Mouse (Mus musculus) kidney, adult 9 months (tissue): ENCODE measurements at regions not wholly inside any gene's neighbourhood (a gene's known extent, or its start where the extent isn't known, plus 50 kb on each side); places are given as distances from the start of the nearest gene placed in this dataset.
A peak's percentile ranks its signal among the peaks of the same experiment; 100 is the strongest.

Experiments used
- DNase-seq: peaks from one replicate; pipeline ENCODE4 v3.0.0; 2022

DNA sequence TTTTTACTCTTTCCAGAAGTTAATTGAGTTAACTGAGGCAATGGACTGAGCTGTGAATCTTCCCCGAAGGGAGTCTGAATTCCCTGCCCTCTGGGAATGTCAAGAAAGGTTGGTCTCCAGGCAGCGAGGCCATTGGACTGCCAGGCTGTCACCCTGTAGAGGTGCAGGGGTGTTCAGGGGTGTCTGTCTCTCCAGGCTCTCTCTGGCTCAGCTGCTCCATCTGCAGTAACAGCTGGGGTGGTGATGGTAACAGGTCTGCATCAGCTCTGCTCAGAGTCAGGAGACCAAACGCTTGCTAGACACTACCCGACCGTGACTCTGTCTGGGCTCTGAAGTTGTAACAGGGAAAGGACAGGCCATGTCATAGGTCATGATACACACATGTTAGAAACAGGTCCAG lies 154.9 kb downstream of the Rps24 start:
- no peak for DNase-seq

DNA sequence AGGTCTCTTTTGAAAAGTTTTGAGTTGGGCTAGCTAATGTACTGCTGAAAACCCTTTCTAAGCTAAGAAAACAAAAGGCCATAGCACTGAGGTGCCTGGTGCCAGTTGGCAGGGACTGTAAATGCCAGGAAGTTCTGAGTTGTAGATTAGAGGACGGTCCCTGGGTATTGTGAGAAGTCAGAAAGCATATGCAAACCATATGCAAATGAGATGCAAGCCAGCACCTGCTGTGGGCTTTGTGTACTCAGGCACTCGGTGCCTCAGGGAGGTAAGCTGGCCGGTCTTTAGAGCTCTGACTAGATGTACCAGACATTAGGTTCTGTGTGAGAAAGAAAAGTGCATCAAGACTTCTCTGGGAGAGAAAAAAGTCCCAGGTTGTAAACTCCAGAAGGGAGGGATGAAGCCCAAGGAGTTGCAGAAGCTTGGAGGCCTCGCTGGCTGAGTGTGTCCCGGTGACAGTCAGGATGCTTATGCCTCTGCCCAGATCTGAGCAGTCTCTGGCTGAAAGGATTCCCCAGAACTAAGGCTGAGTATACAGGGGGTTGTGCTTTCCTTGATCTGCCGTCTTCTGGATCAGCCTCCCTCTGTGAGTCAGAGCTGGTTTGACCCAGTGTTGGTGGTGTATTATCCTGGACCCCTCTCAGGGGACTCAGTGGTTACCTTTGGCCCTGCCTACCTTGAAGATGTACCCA lies 157.3 kb downstream of the Rps24 start:
- DNase-seq, result no peak

DNA sequence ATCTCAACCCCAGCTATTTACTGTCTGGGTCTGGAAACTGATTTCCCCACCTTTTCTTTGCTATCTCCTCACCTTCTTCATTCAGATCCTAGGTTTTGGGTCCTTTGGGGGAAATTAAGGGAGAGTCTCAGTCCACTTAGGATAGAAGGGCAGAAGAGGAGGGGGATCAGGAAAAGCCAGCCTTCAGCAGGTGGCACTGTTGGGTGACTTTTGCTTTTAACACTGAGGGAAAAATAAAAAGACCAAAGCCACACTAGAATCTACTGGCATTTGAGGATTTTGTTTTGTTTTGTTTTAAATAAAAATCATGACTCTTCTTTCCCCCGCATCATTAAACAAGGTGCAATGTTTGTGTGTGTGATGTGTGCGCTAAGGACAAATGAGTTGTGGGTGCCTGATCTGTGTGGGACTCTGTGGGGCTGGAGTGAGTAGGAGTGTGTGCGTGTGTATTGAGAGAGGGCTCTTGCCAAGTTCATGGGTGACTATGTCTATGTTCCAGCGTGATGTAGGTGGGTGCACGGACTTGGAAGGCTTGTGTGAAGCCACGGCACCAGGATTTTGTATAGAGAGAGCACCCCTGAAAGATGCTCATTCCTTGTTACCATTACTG lies 159.4 kb downstream of the Rps24 start:
- DNase-seq, result peak; percentile 6

DNA sequence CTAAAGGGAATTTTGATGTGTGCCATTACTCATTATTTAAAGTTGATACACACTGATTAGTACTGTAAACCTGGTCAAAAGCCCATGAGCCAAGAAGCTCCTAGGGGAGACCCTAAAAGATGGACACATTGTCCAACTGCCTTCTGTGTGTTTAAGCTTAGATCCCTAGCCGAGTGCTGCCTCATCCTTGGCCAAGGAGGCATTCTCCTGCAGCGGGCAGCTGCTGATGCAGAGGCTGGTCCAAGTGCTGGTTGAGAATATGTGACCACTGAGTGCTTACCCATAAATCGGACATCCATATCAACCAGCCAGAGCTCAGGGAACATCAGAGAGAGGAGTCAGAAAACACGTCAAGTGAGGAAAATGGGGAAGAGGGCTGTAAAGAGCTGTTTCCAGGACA lies 160.8 kb downstream of the Rps24 start:
- DNase-seq, result no peak

DNA sequence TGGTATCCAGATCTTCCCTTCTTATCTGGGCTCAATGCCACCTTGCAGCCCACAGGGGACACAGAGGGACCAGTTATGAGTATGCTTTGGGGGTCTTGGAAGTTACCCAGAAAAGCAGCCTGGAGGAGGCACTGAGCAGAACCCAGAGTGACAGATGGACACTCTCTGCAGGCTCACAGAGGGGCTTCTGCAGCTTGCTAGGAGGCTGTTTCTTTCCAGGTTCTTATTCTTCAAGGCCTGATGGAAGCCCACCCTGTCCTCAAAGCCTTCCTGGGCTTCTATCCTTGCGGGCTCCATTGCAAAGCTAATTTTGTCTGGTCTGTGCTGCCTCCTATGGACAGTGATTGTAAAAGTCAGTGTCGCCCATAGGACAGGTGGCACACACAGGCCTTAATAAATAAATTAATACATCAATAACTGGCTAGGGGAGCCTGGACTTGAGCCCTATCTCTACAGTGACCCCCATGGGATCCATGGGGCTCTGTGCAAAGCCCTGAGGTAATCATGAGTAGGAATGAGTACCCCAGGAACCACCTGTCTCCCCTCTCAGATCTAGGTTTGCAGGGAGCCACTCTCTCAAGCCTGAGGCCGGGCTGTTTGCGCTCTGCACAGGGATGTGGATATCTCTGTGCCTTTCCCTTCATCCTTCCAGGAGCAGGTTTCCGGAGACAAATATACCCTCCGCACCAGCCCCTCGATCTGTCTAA lies 163.4 kb downstream of the Rps24 start:
- DNase-seq, result no peak

DNA sequence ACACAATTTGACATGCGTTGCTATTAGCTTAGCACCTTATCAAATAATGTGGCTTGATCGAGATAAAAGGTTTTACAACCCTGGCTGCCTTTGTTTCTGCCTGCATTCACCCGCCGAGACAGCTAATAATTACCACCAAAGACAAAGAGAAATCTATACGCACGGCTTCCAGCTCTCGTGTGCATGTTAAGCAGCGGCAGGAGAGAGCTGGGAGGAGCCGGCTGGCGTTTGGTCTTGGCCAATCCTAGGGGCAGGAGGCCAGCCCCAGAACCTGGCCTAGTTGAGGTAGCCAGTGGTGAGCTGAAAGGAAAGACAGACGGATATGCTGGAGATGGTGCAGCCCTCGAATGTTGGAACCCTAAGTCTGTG lies 164.0 kb downstream of the Rps24 start:
- no peak for DNase-seq

DNA sequence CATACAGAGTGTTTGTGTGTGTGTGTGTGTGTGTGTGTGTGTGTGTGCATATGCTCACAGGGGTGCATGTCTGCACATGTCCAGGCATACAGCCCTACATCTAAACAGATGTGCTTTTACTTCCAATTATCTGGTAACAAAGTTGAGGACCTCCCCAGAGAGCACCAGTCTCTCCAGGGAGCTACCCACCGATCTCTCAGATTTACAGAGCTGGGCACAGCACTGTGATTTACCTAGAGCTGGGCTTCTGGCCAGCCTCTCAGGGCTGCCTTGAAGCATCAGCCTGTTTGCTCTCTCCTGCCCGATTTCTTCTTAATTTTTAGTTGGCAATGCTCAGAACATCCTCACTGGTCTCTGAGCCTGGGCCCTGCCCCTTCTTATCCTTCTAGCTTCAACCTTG lies 165.7 kb downstream of the Rps24 start:
- no peak for DNase-seq

DNA sequence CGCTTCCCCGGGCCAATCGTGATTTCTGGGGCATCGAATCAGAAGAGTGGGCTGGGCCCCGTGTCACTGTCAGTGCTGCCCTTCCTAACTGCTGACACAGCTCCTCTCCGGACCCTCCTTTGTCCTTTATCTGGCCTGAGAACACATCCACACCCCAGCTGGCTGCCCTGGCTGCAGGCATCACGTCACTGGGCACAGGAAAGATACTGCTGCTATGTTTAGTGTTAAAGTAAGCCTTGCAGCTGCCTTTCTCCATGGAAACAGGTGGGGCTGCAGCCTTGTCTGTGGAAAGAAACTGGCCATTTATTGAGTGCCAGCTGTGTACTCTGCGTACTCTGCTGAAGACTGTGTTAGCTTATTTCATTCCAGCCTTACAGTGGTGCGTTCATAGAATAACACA lies 168.7 kb downstream of the Rps24 start:
- DNase-seq, result no peak

DNA sequence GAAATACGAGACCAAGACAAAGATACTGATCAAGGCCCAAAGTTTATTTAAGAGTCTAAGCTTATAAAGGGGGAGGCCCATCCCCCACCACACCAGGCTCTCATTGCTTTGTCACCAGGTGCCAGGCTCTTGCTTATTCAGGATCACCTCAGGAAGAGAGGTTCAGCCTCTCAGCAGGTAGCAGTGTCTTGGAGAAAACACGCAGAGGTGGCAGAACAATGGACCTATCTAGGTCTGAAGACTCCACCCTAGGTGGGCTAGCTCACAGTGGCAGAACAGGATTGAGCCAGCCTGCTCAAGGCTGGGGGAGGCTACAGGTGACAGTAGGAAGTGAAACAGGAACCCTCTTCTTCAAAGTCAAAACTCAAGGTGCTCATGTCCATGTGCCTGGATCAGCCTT lies 174.9 kb downstream of the Rps24 start:
- DNase-seq, result no peak

DNA sequence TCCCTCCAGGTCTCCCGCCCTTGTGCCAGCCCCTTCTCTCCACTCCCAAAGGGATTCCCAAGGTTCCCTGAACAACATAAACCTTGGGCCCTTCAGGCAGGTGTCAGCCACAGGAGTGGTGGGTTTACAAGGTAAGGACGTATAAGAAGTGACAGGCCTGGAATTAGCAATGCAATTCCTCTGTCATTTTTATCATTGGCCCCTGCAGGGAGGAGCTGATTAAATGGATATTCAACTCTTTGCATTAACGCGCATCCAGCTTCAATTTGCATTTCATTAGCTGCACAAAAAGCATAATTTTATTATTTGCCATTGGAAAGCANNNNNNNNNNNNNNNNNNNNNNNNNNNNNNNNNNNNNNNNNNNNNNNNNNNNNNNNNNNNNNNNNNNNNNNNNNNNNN lies 178.3 kb downstream of the Rps24 start:
- no peak for DNase-seq
